ENCODE assay signal across 22 mouse cellular contexts in the genomic region with DNA sequence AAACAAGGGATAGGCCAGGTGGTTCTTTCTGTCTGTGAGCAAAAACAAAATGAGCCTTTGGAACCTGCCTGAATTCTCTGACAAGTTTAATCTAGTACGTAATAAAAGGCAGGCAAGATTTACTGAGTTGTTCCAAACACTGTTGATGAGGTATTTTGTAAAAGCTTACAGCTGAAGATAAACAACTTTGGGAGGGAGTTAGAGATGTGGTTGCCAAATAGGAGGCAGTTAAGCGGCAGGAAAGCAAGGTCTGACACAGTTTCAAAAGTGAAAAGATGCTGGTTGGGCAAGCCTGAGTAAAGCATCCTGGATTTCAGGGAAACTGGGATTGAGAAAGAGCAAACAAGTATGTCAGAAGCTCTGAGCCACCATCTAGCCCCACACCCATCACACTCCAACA. TPM values are rescaled to one million over a fixed set of nuclear protein-coding genes. Genes with fewer than 3 reads are reported as not detected.
"Had no signal": no experiment of that assay in that cellular context is flagged by ENCODE, and none has a peak within 500 bp of the region (broad histone marks: within the 10 kb centered on the region; RNA-seq: fewer than 3 reads in every experiment).

No protein-coding gene starts in this region.

- H3K27me3 ChIP-seq: liver, embryonic 13.5 days; liver, embryonic 15.5 days; midbrain, embryonic 12.5 days; neural tube, embryonic 13.5 days; neural tube, embryonic 15.5 days; stomach, embryonic 15.5 days had no signal

- H3K9me3 ChIP-seq: liver, embryonic 13.5 days; liver, embryonic 15.5 days; midbrain, embryonic 10.5 days; midbrain, embryonic 12.5 days; neural tube, embryonic 13.5 days; neural tube, embryonic 15.5 days; stomach, embryonic 15.5 days had no signal

- H3K36me3 ChIP-seq: liver, embryonic 13.5 days; liver, embryonic 15.5 days; midbrain, embryonic 10.5 days; midbrain, embryonic 12.5 days; neural tube, embryonic 13.5 days; neural tube, embryonic 15.5 days; stomach, embryonic 15.5 days had no signal

- H3K27ac ChIP-seq: liver, embryonic 13.5 days; liver, embryonic 15.5 days; midbrain, embryonic 10.5 days; midbrain, embryonic 12.5 days; neural tube, embryonic 13.5 days; neural tube, embryonic 15.5 days; stomach, embryonic 15.5 days; stomach, postnatal 0 days had no signal

- ATAC-seq: liver, postnatal 0 days; midbrain, embryonic 16.5 days had no signal

- H3K4me1 ChIP-seq: liver, embryonic 13.5 days; liver, embryonic 15.5 days; midbrain, embryonic 10.5 days; midbrain, embryonic 12.5 days; neural tube, embryonic 13.5 days; neural tube, embryonic 15.5 days; stomach, embryonic 15.5 days had no signal

- H3K9ac ChIP-seq: liver, embryonic 13.5 days; liver, embryonic 15.5 days; liver, postnatal 0 days; midbrain, embryonic 12.5 days; neural tube, embryonic 13.5 days; neural tube, embryonic 15.5 days; stomach, embryonic 15.5 days had no signal

- DNase-seq: liver; liver, embryonic 13.5 days; liver, postnatal 0 days; midbrain, embryonic 14.5 days; retina, postnatal 1 day; right cerebral cortex, adult 18-20 months; right cerebral cortex, postnatal 25 days; right cerebral cortex, postnatal 4 days; spleen, adult 18-20 months; thymus, adult 2 months; thymus, postnatal 25 days; thymus, postnatal 4 days had no signal

- H3K4me3 ChIP-seq: liver, embryonic 13.5 days; liver, embryonic 15.5 days; midbrain, embryonic 10.5 days; midbrain, embryonic 12.5 days; myocyte; neural tube, embryonic 13.5 days; neural tube, embryonic 15.5 days; stomach, embryonic 15.5 days had no signal

- H3K4me2 ChIP-seq: liver, embryonic 11.5 days; liver, embryonic 13.5 days; liver, embryonic 15.5 days; midbrain, embryonic 12.5 days; neural tube, embryonic 13.5 days; neural tube, embryonic 15.5 days; stomach, embryonic 15.5 days had no signal

RNA-seq across cellular contexts. Expression of gene Astn2, which starts 59.8 kb away (rescaled TPM):
- polyA plus RNA-seq: myocyte had no signal
